Mouse (Mus musculus) intestine, postnatal 0 days (tissue): ENCODE data around the gene Nagpa. TPM values are rescaled to one million over a fixed set of nuclear protein-coding genes. Genes with fewer than 3 reads are reported as not detected.

ENCODE experiments used
- ATAC-seq: fragments of 200-750 bp; cut with Nextera tagmentation; 2 replicates; pipeline ENCODE4 v1.8.0; 2017; ENCODE audit warnings: mild to moderate bottlenecking, moderate TSS enrichment, moderate library complexity
- H3K27ac ChIP-seq: fragments of 300-500 bp; sonication (generic); 2 replicates; pipeline ENCODE4 v1.5.1; 2014; ENCODE audit warnings: mild to moderate bottlenecking, low read depth, low read length, moderate library complexity
- H3K27me3 ChIP-seq: fragments of 300-500 bp; sonication (generic); replicated peaks from 2 replicates; pipeline ENCODE4 v1.6.1; 2014; ENCODE audit warnings: low read length, mixed read lengths; ENCODE audit not compliant: control insufficient read depth, insufficient read depth
- H3K36me3 ChIP-seq: fragments of 300-500 bp; sonication (generic); 2 replicates; pipeline ENCODE4 v1.6.1; 2014; ENCODE audit warnings: mild to moderate bottlenecking, moderate library complexity; ENCODE audit not compliant: control insufficient read depth, insufficient read depth
- H3K4me1 ChIP-seq: fragments of 300-500 bp; sonication (generic); replicated peaks from 2 replicates; pipeline ENCODE4 v1.6.1; 2014; ENCODE audit warnings: antibody characterized with exemption, low read length, mixed read lengths; ENCODE audit not compliant: control insufficient read depth, insufficient read depth
- H3K4me2 ChIP-seq: fragments of 300-500 bp; sonication (generic); replicated peaks from 2 replicates; pipeline ENCODE4 v1.6.1; 2014; ENCODE audit warnings: low read depth, mild to moderate bottlenecking, moderate library complexity
- H3K4me3 ChIP-seq: fragments of 300-500 bp; sonication (generic); 2 replicates; pipeline ENCODE4 v1.5.1; 2014; ENCODE audit warnings: low read depth, low read length
- H3K9ac ChIP-seq: fragments of 300-500 bp; sonication (generic); 2 replicates; pipeline ENCODE4 v1.6.1; 2014; ENCODE audit warnings: mild to moderate bottlenecking, low read depth, low read length
- H3K9me3 ChIP-seq: fragments of 300-500 bp; sonication (generic); 2 replicates; pipeline ENCODE4 v1.6.1; 2016; ENCODE audit warnings: mixed run types; ENCODE audit not compliant: control insufficient read depth
- CTCF ChIP-seq: sonication (generic); IDR thresholded peaks from 2 replicates; pipeline ENCODE4 v1.5.1; 2016; ENCODE audit warnings: low read depth, mild to moderate bottlenecking, control low read depth, antibody characterized with exemption, moderate library complexity
- WGBS: fragments of 180-500 bp; shearing (Covaris S2); extraction: QIAGEN DNeasy Blood & Tissue Kit; methylation state at CpG from one replicate; pipeline ENCODE4 v1.1.7; 2014; 5-methylcytosine and 5-hydroxymethylcytosine counted together
- polyA plus RNA-seq: library from polyadenylated mRNA; unstranded; fragments of >200 nt; fragmentation: Nextera tagmentation; extraction: Ambion mirVana; gene quantifications from 2 replicates; pipeline ENCODE4 v1.2.1, GENCODE M21; 2015

Nagpa gene
- polyA plus RNA-seq, 1 experiment from 2014 or later = 20.6 TPM

DNA sequence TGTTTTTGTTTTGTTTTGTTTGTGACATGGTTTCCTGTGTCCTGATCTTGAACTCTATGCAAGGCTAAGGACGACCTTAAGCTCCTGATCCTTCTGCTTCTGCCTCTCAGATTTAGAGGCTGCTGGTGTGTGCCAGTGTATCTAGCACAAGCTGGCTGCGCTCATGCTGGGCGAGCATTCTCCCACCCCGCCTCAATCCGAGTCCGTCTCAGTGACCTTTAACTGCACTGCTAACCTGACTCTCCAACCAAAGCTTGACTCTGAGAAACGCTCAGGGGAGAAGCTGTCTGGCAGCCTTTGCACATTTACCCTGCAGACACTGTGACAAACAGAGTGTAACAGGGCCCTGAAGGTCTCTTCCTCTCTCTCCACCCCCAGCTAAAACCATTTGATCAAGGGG lies 18.1 kb downstream of the Nagpa start:
- TF ChIP-seq CTCF = no peak
- no peaks in the 10 kb centered on the region for H3K36me3 ChIP-seq
- no peak overlapping the region for H3K4me3 ChIP-seq
- no peaks in the 10 kb centered on the region for H3K4me1 ChIP-seq
- H3K27ac ChIP-seq = no peak overlapping the region
- no peak overlapping the region for H3K9ac ChIP-seq
- no peak for ATAC-seq
- no peaks in the 10 kb centered on the region for H3K27me3 ChIP-seq
- no peak overlapping the region for H3K4me2 ChIP-seq
- no peaks in the 10 kb centered on the region for H3K9me3 ChIP-seq
- 52% methylated on average over 7 of the region's 7 CpGs for WGBS

DNA sequence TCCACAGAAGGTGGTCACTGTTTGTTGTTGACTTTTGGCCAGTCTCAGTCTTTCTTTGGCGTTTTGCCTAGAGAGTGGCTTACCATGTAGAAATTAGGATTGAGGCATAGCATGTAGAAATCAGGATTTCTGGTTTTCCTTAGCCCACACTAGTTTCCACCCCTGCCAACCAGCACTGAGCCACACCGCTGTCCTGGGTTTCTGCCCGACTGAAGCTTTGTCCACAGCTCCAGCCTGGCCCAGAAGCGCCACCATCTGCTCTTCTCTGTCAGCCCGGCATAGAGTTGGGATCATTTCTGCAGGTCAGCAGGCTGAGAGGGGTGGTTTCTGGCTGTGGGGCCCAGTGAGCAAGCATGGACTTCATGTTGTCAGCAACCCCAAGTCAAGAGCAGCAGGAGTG lies 18.9 kb downstream of the Nagpa start:
- H3K36me3 ChIP-seq = no peaks in the 10 kb centered on the region
- no peak overlapping the region for H3K4me3 ChIP-seq
- no peak overlapping the region for H3K4me2 ChIP-seq
- WGBS = 77% methylated on average over 5 of the region's 5 CpGs
- H3K9me3 ChIP-seq = no peaks in the 10 kb centered on the region
- no peak overlapping the region for H3K9ac ChIP-seq
- no peak for ATAC-seq
- H3K27ac ChIP-seq = no peak overlapping the region
- no peaks in the 10 kb centered on the region for H3K4me1 ChIP-seq
- no peaks in the 10 kb centered on the region for H3K27me3 ChIP-seq
- no peak for TF ChIP-seq CTCF

DNA sequence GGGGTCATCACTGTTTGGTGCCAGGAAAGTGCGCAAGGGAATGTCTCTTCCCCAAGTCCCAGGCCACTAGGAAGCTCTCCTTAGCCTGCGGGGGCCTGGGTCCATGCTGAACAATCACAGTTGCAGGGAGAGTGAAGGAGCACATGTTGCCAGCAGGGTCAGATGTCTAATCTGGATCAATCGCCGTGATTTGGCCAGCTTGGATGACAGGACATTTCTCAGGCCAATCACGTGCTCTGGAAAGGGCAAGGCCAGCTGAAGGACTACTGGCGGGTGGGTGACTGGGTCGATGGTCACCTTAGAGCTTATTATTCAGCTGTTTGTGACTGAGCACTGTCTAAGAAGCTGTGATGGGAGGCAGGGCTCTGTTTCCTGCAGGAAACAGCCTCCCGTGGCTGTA lies 19.7 kb downstream of the Nagpa start:
- ATAC-seq = no peak
- WGBS = 53% methylated on average over 8 of the region's 8 CpGs
- Histone ChIP-seq H3K27me3 (no peaks in the 10 kb centered on the region), H3K4me1 (no peaks in the 10 kb centered on the region), H3K27ac (no peak overlapping the region), H3K9ac (no peak overlapping the region), H3K9me3 (no peaks in the 10 kb centered on the region), H3K4me2 (no peak overlapping the region), H3K36me3 (no peaks in the 10 kb centered on the region), H3K4me3 (no peak overlapping the region)
- no peak for TF ChIP-seq CTCF

DNA sequence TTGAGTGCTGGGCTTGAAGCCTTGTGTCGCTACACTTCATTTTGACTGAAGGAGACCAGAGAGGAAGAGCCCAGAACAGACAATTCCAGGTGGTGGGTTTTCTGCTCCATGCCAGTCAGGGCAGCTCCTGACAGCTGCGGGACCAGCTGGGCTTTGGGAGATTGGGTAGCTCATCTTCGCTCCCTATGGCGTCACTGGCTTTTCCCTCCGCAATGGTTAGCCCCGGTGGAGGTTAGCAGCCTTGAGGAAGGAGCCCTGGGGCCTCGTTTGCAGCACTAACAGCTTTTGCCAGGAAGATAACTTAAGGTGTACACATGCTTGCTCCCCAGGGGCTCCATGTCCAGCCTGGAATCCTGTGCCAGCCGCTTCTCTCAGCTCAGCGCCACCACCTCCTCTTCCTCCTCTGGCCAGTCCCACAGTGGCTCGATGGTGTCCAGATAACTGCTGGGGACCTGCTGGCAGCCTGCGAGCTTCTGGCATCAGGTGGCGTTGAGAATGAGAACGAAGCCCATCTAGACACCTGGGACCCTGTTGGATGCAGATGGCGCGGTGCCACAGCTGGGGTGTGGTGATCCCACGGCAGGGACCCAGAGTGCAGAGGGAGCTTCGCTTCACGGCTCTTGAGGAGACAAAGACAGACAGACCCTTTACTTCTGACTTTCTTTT lies 20.4 kb downstream of the Nagpa start:
- 84% methylated on average over 18 of the region's 18 CpGs for WGBS
- ATAC-seq = no peak
- Histone ChIP-seq H3K27ac (no peak overlapping the region), H3K4me1 (no peaks in the 10 kb centered on the region), H3K27me3 (no peaks in the 10 kb centered on the region; the same call in 1 of the 2 replicates), H3K4me2 (no peak overlapping the region), H3K36me3 (no peaks in the 10 kb centered on the region), H3K4me3 (no peak overlapping the region), H3K9me3 (no peaks in the 10 kb centered on the region), H3K9ac (no peak overlapping the region)
- no peak for TF ChIP-seq CTCF

DNA sequence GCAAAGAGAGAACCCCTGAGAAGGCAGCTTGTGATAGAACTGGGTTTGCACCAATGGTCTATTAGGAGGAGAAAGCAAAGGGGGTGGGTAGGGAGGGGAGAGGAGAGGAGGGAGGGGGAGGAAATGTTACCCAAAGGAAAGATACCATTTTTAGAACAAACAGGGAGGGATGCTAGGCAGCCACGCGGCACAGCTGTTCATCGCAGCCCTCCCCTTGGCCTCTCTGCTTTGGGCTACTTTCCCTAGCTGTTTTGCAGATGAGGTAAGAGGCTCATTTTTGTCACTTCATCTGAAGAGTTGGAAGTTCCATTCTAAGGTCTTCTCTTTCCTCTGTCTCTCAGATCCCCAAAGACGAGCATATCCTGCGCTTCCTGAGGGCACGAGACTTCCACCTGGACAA lies 31.2 kb downstream of the Nagpa start:
- ATAC-seq = no peak
- no peak overlapping the region for H3K9ac ChIP-seq
- H3K27ac ChIP-seq = no peak overlapping the region
- no peak for TF ChIP-seq CTCF
- no peaks in the 10 kb centered on the region for H3K36me3 ChIP-seq
- WGBS = 86% methylated on average over 6 of the region's 6 CpGs
- no peaks in the 10 kb centered on the region for H3K27me3 ChIP-seq
- no peak overlapping the region for H3K4me3 ChIP-seq
- H3K9me3 ChIP-seq = no peaks in the 10 kb centered on the region
- H3K4me1 ChIP-seq = no peaks in the 10 kb centered on the region
- H3K4me2 ChIP-seq = no peak overlapping the region

DNA sequence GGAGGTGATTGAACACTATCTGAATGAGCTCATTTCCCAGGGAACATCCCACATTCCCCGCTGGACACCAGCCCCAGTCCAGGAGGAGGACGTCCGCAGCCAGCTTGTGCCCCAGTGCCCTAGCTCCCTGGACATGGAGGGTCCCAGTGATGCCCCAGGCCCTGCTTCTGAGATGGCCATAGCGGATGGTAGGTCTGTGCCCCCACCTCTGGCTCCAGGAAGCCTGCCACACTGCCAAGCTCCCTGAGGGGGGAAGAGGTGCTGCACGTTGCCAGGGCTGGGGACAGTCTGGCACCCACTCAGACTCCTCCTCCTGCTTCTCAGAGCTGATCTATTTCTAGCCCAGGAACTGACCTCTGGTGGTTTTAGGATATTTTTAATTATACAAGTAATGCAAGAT lies 35.0 kb downstream of the Nagpa start:
- Histone ChIP-seq H3K27ac (no peak overlapping the region), H3K4me1 (no peaks in the 10 kb centered on the region), H3K36me3 (no peaks in the 10 kb centered on the region), H3K4me2 (no peak overlapping the region), H3K9me3 (no peaks in the 10 kb centered on the region), H3K9ac (no peak overlapping the region), H3K4me3 (no peak overlapping the region), H3K27me3 (no peaks in the 10 kb centered on the region)
- no peak for TF ChIP-seq CTCF
- 78% methylated on average over 5 of the region's 5 CpGs for WGBS
- no peak for ATAC-seq

DNA sequence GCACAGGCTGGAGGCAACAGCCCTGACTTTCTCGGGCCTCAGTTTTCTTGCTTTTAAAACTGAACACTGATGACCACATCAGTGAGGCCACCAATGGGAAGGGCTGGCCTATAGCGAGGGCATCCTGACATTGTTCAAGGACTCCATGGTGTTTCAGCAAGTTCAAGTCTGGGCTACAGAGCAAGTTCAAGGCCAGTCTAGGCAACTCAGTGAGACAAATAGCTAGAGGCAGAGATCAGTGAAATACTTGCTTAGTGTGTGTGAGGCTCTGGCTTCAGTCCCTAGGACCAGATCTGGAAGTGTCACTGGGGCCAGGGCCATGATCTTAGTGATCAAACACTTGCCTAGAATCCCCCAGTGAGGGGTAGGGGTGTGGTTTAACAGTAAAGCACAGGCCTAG lies 35.8 kb downstream of the Nagpa start:
- H3K9me3 ChIP-seq = no peaks in the 10 kb centered on the region
- 90% methylated on average over 2 of the region's 2 CpGs for WGBS

More for the DNA sequence above, 35.8 kb downstream of the Nagpa start:
- Histone ChIP-seq H3K9ac (no peak overlapping the region), H3K4me2 (no peak overlapping the region), H3K4me3 (no peak overlapping the region), H3K27me3 (no peaks in the 10 kb centered on the region), H3K36me3 (no peaks in the 10 kb centered on the region), H3K4me1 (no peaks in the 10 kb centered on the region), H3K27ac (no peak overlapping the region)
- no peak for ATAC-seq
- TF ChIP-seq CTCF = no peak
